Mouse (Mus musculus) brown adipose tissue, adult 24 weeks (tissue): ENCODE measurements around the gene Rnf150. TPM values are rescaled to one million over a fixed set of nuclear protein-coding genes. Genes with fewer than 3 reads are reported as not detected.

ENCODE experiments used
- H3K27ac ChIP-seq: fragments of 200-500 bp; replicated peaks from 2 replicates; pipeline ENCODE4 v1.5.1; 2012; ENCODE audit warnings: low read depth, mild to moderate bottlenecking, low read length
- H3K4me1 ChIP-seq: fragments of 200-500 bp; 2 replicates; pipeline ENCODE4 v1.6.1; 2012; ENCODE audit warnings: low read length, mixed read lengths; ENCODE audit not compliant: control insufficient read depth, insufficient read depth, insufficient read length
- H3K4me3 ChIP-seq: fragments of 200-500 bp; 2 replicates; pipeline ENCODE4 v1.5.1; 2012; ENCODE audit warnings: low read depth, mild to moderate bottlenecking, low read length, moderate library complexity; ENCODE audit not compliant: insufficient read depth
- polyA plus RNA-seq: library from polyadenylated mRNA; stranded (reverse); fragments of >200 nt; gene quantifications from 2 replicates; pipeline ENCODE4 v1.2.4, GENCODE M21; 2012; ENCODE audit not compliant: missing spikeins, insufficient read depth, insufficient read length

Gene Rnf150
- 13.2 and 15.8 TPM in 2 replicates for polyA plus RNA-seq

DNA sequence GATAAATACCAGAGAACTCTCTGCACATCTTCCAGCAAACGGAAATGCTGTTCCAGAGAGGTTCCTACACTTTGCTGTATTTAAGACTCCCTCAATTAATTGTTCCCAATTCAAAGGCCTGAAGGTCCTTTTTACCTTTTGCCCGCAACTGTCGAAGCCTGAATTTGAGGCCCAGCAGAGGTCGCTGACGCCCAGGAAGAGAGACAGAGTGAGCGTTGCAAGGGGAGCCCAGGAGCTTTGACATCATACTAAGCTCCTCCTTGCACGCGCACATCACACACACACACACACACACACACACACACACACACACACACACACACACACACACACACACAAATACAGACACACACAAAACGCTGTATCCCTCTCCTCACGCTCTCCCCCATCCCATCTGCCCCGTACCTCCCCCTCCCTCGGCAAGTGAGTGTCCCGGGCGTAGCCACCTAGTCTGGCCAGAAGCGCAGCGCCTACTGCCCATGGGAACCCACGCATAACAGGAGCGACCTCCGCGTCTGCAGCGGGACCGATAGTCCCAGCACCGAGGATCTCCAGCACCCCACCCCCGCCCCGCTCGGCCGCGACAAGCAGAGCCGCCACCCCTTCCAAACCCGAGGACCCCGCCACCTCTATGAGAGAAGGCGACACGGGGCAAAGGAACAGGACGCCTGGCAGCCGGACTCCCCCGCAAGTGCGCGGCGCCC, at the start of gene Rnf150:
Gene Rnf150, plus strand, starts transcription at position 316 of the 704 bp plus-strand sequence.
- Histone ChIP-seq H3K4me3 (peak within 1 kb of the TSS; percentile 82), H3K4me1 (no peaks in the 10 kb centered on the region; the same call in 1 of the 2 replicates), H3K27ac (peak within 1 kb of the TSS; percentile 53)

- Histone ChIP-seq H3K4me1 (no peaks in the 10 kb centered on the region), H3K27ac (no peak overlapping the region), H3K4me3 (no peak overlapping the region)
Measured at GRCm38 (mm10) chr8:82826135-82827046, 36.8 kb upstream of the Rnf150 start.

GRCm38 (mm10) chr8:82840415-82840814, 22.7 kb upstream of the Rnf150 start:
- Histone ChIP-seq H3K4me3 (no peak overlapping the region), H3K27ac (peak overlapping the region; percentile 75), H3K4me1 (peaks cover 5% of the 10 kb centered on the region; the same call in 1 of the 2 replicates)

DNA sequence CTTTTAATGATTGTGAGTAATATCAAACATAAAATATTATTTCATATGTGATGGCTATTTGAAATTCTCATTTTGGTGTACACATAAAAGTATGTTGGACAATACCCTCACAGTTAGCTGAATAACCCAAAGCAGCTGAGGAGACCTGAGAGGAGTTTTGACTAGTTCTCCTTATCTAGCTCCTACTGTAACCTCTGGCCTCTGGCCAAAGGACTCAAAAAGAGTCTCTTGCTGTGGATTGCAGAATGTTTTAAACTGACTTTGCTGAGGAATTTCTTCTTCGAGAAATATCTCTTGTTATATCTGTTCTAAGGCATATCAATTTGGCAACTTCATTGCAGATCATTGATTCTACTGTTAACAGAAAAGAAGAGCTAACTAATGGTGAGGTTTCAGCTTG, 22.2 kb upstream of the Rnf150 start:
- no peak overlapping the region for H3K4me3 ChIP-seq
- no peak overlapping the region for H3K27ac ChIP-seq

GRCm38 (mm10) chr8:82841520-82842142, 21.5 kb upstream of the Rnf150 start:
- peaks cover 5% of the 10 kb centered on the region; the same call in 1 of the 2 replicates for H3K4me1 ChIP-seq
- no peak overlapping the region for H3K4me3 ChIP-seq
- H3K27ac ChIP-seq, result no peak overlapping the region

More for the DNA sequence above, 22.2 kb upstream of the Rnf150 start:
- peaks cover 5% of the 10 kb centered on the region; the same call in 1 of the 2 replicates for H3K4me1 ChIP-seq

DNA sequence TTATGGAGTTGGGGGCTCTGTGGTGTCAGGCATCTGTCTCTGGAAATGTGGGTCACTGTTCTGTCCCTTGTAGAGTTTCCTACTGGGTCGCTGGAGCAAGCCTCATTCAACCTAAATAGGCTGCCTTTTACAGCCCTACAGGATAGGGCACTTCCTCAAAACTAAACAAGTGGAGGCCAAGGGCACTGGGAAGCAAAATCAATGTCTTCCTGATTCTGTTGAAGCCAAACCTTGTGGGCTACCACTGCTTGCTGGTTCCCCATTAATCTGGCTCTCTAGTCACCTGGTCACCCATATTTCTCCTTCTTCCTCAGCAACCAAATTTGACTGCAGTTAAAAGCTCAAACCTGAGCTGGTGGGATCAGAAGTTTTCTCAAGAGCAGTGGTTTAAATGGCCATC, 19.5 kb upstream of the Rnf150 start:
- H3K4me3 ChIP-seq, result no peak overlapping the region
- H3K27ac ChIP-seq, result no peak overlapping the region
- H3K4me1 ChIP-seq, result peaks cover 2% of the 10 kb centered on the region; the same call in 1 of the 2 replicates

- H3K4me1 ChIP-seq, result peaks cover 2% of the 10 kb centered on the region; the same call in 1 of the 2 replicates
- no peak overlapping the region for H3K4me3 ChIP-seq
- no peak overlapping the region for H3K27ac ChIP-seq
Measured at GRCm38 (mm10) chr8:82844413-82844812, 18.7 kb upstream of the Rnf150 start.

DNA sequence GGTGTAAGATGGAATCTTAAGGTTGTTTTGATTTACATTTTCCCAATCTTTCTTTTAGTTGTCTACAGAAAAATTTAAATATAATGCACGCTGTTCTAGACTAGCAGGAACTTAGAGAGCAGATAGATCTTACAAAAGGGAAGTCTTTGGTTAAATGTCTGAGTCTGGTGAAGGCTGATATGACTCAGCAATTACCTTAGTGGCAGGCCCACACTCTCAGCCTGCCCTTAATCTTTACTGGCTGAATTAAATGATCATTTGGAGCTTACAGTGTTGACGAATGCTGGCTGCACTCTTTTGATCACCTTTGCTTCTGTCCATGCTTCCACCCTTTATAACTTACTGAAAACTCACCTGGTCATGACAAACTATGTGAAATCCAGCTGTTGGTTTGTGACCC, 17.1 kb upstream of the Rnf150 start:
- Histone ChIP-seq H3K27ac (no peak overlapping the region), H3K4me1 (no peaks in the 10 kb centered on the region), H3K4me3 (no peak overlapping the region)

GRCm38 (mm10) chr8:82846730-82847129, 16.4 kb upstream of the Rnf150 start:
- H3K4me3 ChIP-seq, result no peak overlapping the region
- no peak overlapping the region for H3K27ac ChIP-seq
- H3K4me1 ChIP-seq, result no peaks in the 10 kb centered on the region

- H3K27ac ChIP-seq, result no peak overlapping the region
Measured at GRCm38 (mm10) chr8:82858541-82859342, 4.4 kb upstream of the Rnf150 start.

DNA sequence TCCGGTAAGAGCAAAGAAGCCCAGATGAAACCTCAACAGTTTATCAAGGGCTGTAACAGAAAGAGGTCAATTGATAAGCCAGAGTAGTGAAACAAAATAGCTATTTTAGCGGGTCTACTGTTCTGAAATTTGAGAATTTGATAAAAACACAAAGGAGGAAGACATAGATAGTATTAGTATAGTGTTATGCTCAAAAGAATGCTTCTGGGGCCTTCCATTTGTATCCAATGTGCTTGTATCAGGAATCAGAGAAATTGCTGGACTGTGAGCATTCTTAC, 3.9 kb upstream of the Rnf150 start:
- no peak overlapping the region for H3K4me3 ChIP-seq
- no peak overlapping the region for H3K27ac ChIP-seq

More at GRCm38 (mm10) chr8:82858541-82859342, 4.4 kb upstream of the Rnf150 start:
- H3K4me3 ChIP-seq, result no peak overlapping the region
- no peaks in the 10 kb centered on the region for H3K4me1 ChIP-seq

GRCm38 (mm10) chr8:82863745-82864520, 777 bp downstream of the Rnf150 start:
- peak overlapping the region; percentile 53 for H3K27ac ChIP-seq
- H3K4me1 ChIP-seq, result peaks cover 4% of the 10 kb centered on the region
- H3K4me3 ChIP-seq, result peak overlapping the region; percentile 82

More for the DNA sequence above, 3.9 kb upstream of the Rnf150 start:
- H3K4me1 ChIP-seq, result no peaks in the 10 kb centered on the region

- Histone ChIP-seq H3K4me3 (peak overlapping the region; percentile 82), H3K27ac (peak overlapping the region; percentile 32; the same call in 1 of the 2 replicates), H3K4me1 (peaks cover 4% of the 10 kb centered on the region)
Measured at GRCm38 (mm10) chr8:82864521-82864818, 1.3 kb downstream of the Rnf150 start.

GRCm38 (mm10) chr8:82865239-82865638, 2.1 kb downstream of the Rnf150 start:
- peaks cover 4% of the 10 kb centered on the region for H3K4me1 ChIP-seq
- peak overlapping the region; percentile 82 for H3K4me3 ChIP-seq
- no peak overlapping the region for H3K27ac ChIP-seq
